Mouse (Mus musculus): ENCODE measurements around the gene Arpp21.

Gene Arpp21

DNA sequence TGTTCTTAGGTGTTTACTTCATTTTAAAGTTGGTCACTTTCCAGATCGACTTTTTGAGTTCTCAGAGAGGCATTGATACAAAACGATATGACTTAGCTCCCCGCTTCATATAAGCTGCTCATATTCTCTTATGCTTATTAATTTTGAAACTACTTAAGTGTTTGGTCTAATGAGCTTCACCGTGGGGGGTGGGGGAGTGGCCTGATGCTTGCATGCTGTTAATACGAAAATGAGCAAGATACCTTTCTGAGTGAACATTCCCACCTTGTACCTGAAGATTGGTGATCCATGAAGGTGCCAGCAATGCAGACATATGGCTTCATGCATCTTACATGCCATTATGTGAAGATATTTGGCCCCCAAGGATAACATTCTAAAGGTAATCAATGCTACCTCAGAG is 4.4 kb downstream of the Arpp21 start:
- in situ Hi-C loops (cut with MboI, MseI) = no loop called here

DNA sequence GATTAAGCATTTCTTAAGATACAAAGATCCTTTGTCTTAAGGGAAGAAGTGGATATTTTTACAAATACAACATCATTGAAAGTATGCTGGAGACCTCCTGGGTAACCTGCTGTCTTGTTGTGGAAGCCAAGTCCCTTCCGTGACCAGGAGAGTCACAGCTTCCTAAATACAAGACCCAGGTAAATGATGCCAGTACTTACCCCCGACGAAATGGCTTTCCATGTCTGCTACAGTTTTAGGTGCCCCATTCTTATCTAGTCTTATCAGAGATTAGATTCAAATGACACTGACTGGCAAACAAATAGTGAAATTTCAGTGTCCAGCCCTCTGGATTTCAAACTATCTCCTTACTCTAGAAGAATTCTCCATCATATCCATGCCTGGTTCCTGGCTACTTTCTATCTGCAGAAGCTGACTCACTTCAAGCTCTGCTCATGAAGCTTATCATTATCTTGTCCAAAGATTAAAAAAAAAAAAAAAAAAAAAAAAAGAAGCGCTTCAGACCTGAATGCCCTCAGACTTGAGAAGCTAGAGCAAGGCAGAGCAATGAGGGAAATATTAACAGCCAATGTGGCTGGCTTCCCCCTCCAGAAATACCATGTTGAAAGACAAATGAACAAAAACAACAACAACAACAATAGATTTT is 4.9 kb downstream of the Arpp21 start:
- in situ Hi-C loops (cut with MboI, MseI) = no loop called here

- in situ Hi-C loops (cut with MboI, MseI) = no loop called here
These were observed 7.3 kb downstream of the Arpp21 start for GRCm38 (mm10) chr9:112228470-112228869.

DNA sequence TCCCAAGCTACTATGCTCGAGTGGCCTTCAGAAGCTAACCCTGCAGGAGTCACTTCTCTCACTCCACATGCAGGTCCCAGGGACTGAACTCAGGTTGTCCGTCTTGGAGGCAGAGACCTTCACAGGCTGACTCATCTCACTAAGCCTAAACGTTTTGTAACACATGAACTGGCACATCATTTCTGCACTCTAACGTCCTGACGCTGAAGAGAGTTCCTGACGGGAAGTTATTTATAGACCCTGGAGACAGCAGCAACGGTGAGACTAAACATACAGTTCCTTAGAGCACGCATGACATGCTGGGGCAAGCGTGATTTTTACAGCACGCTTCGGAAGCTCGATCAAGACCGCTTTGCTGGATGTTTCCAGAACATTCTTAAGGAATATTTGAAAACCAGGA is 8.6 kb downstream of the Arpp21 start:
- in situ Hi-C loops (cut with MboI, MseI) = no loop called here

DNA sequence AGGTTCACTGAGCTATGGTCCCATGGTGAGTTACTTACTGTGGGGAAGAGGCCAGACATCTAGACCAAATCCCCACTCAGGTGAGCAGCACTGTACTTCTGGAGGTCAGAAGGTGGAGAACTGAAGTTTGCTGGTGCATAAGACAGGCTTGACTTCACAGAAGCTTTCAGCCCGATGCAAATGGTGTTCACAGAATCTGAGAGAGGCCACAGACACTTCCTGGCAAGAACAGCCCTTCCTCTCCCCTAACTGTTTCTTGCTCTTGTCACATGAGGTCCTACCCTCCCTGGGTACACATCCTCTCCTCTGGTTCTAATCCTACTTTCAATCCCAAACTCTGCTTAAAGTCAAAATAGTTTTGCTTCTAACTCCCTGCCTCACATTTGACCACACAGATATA is 9.2 kb downstream of the Arpp21 start:
- in situ Hi-C loops (cut with MboI, MseI) = no loop called here

DNA sequence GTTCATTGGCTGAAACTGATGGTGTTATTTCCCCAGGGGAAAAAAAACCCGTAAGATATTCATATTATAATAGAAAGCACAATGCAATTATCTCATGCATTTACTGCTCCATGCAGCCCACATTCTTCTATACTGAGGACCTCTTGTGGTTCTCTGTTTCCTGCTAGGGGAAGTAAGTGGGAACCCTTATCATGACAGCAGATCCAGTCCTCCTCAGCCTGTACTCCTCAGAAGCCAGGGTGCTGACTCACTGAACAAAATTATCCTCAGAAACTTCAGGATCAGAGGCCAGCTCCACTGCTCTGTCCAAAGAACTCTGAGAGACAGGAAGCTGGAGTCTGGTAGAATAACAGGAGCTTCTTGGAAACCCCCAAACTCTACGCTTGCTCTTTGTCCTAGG is 10.7 kb downstream of the Arpp21 start:
- in situ Hi-C loops (cut with MboI, MseI) = no loop called here

- in situ Hi-C loops (cut with MboI, MseI) = no loop called here
These were observed 16.4 kb downstream of the Arpp21 start for GRCm38 (mm10) chr9:112219372-112219771.

- in situ Hi-C loops (cut with MboI, MseI) = no loop called here
These were observed 17.5 kb downstream of the Arpp21 start for GRCm38 (mm10) chr9:112218237-112218636.

- in situ Hi-C loops (cut with MboI, MseI) = no loop called here
These were observed 18.6 kb downstream of the Arpp21 start for GRCm38 (mm10) chr9:112217161-112217560.

DNA sequence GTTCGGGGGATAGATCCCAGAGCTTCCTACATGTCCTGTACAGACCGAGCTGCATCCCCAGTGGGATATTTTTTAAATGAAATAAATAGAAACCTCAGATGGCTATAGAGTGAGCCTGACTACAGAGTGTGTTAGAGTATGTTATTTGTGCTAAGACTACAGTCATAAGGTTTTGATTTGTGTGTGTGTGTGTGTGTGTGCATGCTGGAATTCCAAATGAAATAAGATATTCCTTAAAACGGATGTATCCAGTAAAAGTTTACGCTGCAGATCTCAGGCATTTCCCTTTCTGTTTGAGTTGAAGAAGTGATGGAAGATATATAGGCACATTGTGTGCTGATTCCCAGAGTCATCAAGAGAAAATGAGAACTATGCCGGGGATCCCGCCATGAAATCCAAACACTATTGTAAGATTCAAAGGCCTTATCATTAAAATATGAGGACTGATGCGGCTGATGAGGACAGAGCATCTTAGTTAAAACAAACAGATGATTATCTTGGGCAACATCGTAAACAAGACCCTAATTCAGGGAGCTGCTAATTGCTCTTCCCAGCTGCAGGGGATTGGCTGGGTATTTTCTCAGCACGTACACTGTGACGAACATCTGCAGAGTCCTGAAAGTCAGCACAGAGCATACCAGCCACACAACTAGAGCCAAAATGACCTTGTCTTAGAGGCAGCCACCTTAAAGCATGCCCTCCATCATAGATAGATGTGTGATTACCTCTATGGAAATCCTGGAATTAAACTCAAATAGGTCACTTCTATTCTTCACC is 20.5 kb downstream of the Arpp21 start:
- in situ Hi-C loops (cut with MboI, MseI) = no loop called here

DNA sequence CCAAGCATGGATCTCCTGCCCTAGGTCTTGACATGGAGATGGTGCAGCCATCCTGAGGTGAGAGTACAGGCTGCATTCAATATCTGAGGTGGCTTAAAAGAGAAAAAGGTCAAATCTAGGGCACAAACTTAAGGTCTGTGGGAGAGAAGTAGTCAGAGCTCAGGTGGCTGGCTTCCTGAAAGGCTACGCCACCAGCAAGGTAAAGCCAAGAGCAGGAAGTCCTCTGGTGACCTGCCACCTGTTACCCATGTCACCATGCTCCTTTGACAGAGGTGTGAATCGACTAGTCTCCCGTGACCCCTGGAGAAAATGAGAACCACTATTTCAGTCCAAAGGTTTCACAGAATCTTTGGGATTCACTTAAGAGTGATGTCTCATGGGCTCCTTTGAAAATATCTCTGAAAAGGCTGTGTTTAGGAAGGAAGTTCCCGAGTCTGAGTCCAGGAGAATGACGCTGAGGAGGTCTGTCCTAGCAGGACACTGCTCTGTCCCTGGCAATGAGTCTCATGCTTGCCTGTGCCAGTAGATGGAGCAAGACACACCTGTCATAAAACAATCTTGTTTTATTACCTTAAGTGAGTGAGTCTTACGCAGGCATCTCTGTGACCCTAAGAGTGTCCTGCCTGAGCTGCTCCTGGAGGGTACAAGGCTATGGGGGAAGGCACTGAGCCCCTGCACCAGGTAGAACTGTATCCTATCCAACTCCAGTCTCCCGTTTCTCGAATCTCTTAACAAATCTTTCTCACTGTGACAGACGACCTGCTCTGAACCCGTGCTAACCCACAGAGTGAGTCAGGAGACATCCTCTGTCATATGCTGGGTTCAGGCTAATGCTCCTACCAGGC is 22.1 kb downstream of the Arpp21 start:
- in situ Hi-C loops (cut with MboI, MseI) = no loop called here

GRCm38 (mm10) chr9:112209803-112210202 is 25.9 kb downstream of the Arpp21 start:
- in situ Hi-C loops (cut with MboI, MseI) = no loop called here

DNA sequence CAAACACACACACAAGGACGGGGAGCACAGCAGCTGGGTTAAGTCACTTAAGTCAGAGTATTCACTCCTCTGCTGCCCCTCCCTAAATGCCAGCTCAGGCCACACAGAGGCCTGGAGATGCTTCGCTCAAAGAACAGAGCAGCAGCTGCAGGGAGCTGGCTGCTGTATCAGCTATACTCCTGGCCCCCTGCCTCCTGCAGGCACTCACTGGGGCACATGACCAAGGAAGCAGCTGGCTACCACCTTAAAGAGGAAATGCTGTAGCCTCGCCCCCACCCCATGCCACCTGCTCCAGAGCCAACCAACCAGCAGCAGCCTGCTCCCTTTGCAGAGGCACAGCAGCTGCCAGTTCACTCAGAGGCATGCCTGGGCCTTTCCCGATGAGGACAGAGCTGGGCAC is 28.0 kb downstream of the Arpp21 start:
- in situ Hi-C loops (cut with MboI, MseI) = no loop called here

- in situ Hi-C loops (cut with MboI, MseI) = no loop called here
These were observed 37.4 kb downstream of the Arpp21 start for GRCm38 (mm10) chr9:112198296-112198695.

GRCm38 (mm10) chr9:112194049-112194448 is 41.7 kb downstream of the Arpp21 start:
- in situ Hi-C loops (cut with MboI, MseI) = no loop called here

GRCm38 (mm10) chr9:112189394-112189793 is 46.3 kb downstream of the Arpp21 start:
- in situ Hi-C loops (cut with MboI, MseI) = no loop called here

DNA sequence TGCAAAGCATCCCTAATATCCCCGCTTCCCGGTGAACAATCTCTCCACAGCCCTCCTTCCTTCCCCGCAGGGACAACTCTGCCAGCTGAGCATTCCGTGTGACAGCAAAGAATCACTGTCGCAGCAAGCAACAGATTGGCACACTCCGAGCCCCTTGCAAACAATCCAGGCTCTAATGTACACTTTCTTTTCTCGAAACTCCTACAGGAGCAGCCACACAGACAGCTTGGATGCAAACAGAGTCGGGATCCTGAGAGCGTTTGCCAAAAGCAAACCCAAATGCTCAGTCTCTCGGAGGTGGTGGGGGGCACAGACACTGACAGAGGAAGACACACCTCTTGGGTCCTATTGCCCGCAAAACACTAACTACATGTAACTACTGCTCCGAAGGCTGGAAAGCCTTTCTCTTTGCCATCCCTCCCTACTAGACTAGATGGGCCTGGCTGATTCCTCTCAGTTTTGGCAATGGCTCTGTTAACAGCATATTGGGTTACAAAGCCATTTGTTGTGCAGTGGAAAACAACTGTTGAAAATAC is 47.3 kb downstream of the Arpp21 start:
- in situ Hi-C loops (cut with MboI, MseI) = no loop called here

DNA sequence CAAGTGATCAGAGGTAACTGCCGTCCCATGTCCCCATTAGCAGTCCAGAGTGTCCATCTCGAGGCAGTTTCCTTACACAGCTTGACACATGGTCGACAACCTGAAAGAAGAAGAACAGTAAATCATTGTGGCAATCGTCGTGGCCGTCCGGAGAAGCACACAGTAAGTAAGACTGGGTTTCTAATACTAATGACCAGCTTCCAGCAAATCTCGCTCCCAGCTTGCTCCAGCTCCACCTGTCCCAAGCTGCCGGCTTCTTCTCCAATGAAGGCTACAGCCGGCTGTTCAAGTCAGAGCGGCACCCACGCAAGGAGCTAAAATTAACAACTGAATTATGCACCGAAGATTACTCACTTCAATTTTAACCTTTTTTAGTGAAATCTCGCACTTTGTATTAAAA is 48.1 kb downstream of the Arpp21 start:
- in situ Hi-C loops (cut with MboI, MseI) = no loop called here

DNA sequence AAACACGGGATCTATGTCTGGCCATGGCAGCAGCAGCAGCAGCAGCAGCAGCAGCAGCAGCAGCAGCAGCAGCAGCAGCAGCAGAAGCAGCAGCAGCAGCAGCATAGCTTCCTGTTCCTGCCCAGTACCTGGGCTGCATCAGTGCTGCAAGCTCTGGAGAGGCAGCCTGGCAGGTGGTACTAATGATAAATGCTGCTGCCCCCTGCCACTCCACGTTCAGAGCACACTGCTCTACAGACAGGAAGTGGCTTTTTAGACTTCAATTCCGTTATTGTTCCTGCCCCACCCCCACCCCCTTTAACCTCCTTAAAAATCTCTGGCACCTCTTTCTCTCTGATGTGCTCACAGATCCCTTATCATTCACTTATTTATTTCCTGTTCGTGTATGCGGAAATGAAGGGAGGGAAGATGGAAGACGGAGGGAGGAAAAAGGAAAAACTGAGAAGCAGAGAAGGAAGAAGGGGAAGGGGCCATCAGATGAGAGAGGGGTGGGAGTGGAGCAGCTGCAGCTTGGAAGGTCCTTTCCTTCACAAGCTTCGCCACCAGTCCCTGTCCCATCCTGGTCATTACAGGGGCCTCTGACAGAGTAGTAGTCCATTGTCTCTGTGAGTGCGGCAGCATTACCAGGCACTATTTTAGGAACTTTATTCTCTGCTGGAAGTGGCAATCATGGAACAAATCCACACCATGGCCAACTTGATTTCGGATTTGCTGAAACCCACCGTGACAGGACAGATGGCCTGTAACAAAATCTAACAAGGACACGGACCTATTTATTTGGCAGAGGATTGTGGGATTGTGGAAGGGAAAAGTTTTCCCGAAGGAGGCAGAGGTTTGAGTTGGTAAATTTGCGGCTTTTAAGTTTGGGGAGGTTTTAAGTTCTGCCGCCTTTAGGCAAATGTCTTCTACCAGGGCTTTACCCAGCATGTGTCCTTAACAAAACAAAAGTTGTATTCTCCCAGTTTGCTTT is 49.1 kb downstream of the Arpp21 start:
- in situ Hi-C loops (cut with MboI, MseI) = no loop called here

- in situ Hi-C loops (cut with MboI, MseI) = no loop called here
These were observed 50.0 kb downstream of the Arpp21 start for GRCm38 (mm10) chr9:112185746-112186145.

- in situ Hi-C loops (cut with MboI, MseI) = no loop called here
These were observed 53.0 kb downstream of the Arpp21 start for GRCm38 (mm10) chr9:112182738-112183137.
